Comparison of ENCODE assay signal across 9 mouse cellular contexts in genomic region chr13:59704562-59704961, GRCm38 (mm10). TPM values are rescaled to one million over a fixed set of nuclear protein-coding genes. Genes with fewer than 3 reads are reported as not detected.
DNase-seq lines count a peak whose midpoint lies in the region; ATAC-seq lines count a peak whose summit lies in the region.
"Had no signal": no experiment of that assay in that cellular context is flagged by ENCODE, and none has a peak within 500 bp of the region (broad histone marks: within the 10 kb centered on the region; RNA-seq: fewer than 3 reads in every experiment).

No protein-coding gene starts in this region.

- no peak overlapping the region for H3K27ac ChIP-seq in kidney, embryonic 14.5 days (ENCODE audit: low read depth, low read length)
- no peak overlapping the region for H3K27ac ChIP-seq in forebrain, embryonic 16.5 days (ENCODE audit: low read length)

- no peaks in the 10 kb centered on the region for H3K36me3 ChIP-seq in kidney, embryonic 14.5 days (ENCODE audit: control insufficient read depth, insufficient read depth, low read length)
- H3K36me3 ChIP-seq in forebrain, embryonic 16.5 days (ENCODE audit: control insufficient read depth, insufficient read depth): no peaks in the 10 kb centered on the region
- H3K36me3 ChIP-seq in splenic B cell, adult 2 months (ENCODE audit: control insufficient read depth, insufficient read depth, low read length, poor library complexity, severe bottlenecking): no peaks in the 10 kb centered on the region

- intact Hi-C loops in gastrocnemius, postnatal 36 days (cut with DNase I): no loop called here

- H3K4me1 ChIP-seq in kidney, embryonic 14.5 days (ENCODE audit: control insufficient read depth, insufficient read depth, low read length): no peaks in the 10 kb centered on the region
- no peaks in the 10 kb centered on the region; the same call in 1 of the 2 replicates for H3K4me1 ChIP-seq in forebrain, embryonic 16.5 days (replicated peaks; ENCODE audit: control insufficient read depth, insufficient read depth, low read length)

- ATAC-seq in kidney, embryonic 14.5 days (ENCODE audit: low FRiP score, low TSS enrichment): no peak
- peak; percentile 59; the same call in 1 of the 2 replicates for ATAC-seq in forebrain, embryonic 16.5 days

- H3K4me2 ChIP-seq in kidney, embryonic 14.5 days (replicated peaks; ENCODE audit: low read depth, low read length): no peak overlapping the region
- H3K4me2 ChIP-seq in forebrain, embryonic 16.5 days (ENCODE audit: low read length): no peak overlapping the region

- no peaks in the 10 kb centered on the region; the same call in 1 of the 2 replicates for H3K27me3 ChIP-seq in kidney, embryonic 14.5 days (ENCODE audit: control insufficient read depth, insufficient read depth, low read length)
- H3K27me3 ChIP-seq in forebrain, embryonic 16.5 days (replicated peaks; ENCODE audit: control insufficient read depth, insufficient read depth, low read length): no peaks in the 10 kb centered on the region
- H3K27me3 ChIP-seq in splenic B cell, adult 2 months (ENCODE audit: control insufficient read depth, insufficient read depth, low read length, poor library complexity, severe bottlenecking): no peaks in the 10 kb centered on the region

- H3K9ac ChIP-seq in kidney, embryonic 14.5 days (ENCODE audit: low read depth, low read length): no peak overlapping the region
- H3K9ac ChIP-seq in forebrain, embryonic 16.5 days (replicated peaks; ENCODE audit: low read depth, low read length): no peak overlapping the region

- WGBS in kidney, embryonic 14.5 days: 52% methylated on average over 12 of the region's 12 CpGs
- 59% methylated on average over 12 of the region's 12 CpGs for WGBS in forebrain, embryonic 16.5 days

- peak; percentile 40 for DNase-seq in kidney, adult 11 months
- peak; percentile 62 for DNase-seq in T-cell, adult 2 months (ENCODE audit: low spot score)
- DNase-seq in layer of hippocampus, postnatal 14 days (ENCODE audit: low spot score in 2 of 2): peak; percentile 26 to 28
- DNase-seq in splenic B cell, adult 2 months (ENCODE audit: low read depth, low spot score): peak; percentile 25
- DNase-seq in gastrocnemius, postnatal 36 days: no peak
- no peak for DNase-seq in testis, postnatal 10 days (ENCODE audit: low spot score)

- no peak overlapping the region for H3K4me3 ChIP-seq in kidney, embryonic 14.5 days (ENCODE audit: low read length)
- no peak overlapping the region for H3K4me3 ChIP-seq in forebrain, embryonic 16.5 days (replicated peaks; ENCODE audit: low read length)

- no peaks in the 10 kb centered on the region for H3K9me3 ChIP-seq in kidney, embryonic 14.5 days (ENCODE audit: control insufficient read depth, low read length)
- no peaks in the 10 kb centered on the region for H3K9me3 ChIP-seq in forebrain, embryonic 16.5 days (ENCODE audit: control insufficient read depth, low read length)

RNA-seq across cellular contexts. Expression of gene Spata31d1a, which starts 5.6 kb away (rescaled TPM):
- 0.43 TPM in 1 of 2 replicates, not detected in the other for polyA plus RNA-seq in kidney, embryonic 14.5 days (2014; fragmentation: Nextera tagmentation; extraction: Ambion mirVana)
- 0.20 TPM in 1 of 2 replicates, not detected in the other for polyA plus RNA-seq in forebrain, embryonic 16.5 days (2015; fragmentation: Nextera tagmentation; extraction: Ambion mirVana)
- under 1 TPM; 0.12 to 0.26 TPM for total RNA-seq in layer of hippocampus, postnatal 14 days (2021)
- total RNA-seq in gastrocnemius, postnatal 36 days (2021): not detected
- polyA plus RNA-seq: small intestine, adult 2 months had no signal

RNA-seq across cellular contexts. Expression of gene Spata31d1b, which starts 7.5 kb away (rescaled TPM):
- polyA plus RNA-seq in kidney, embryonic 14.5 days (2014; fragmentation: Nextera tagmentation; extraction: Ambion mirVana): not detected in 2 replicates
- not detected in 2 replicates for polyA plus RNA-seq in forebrain, embryonic 16.5 days (2015; fragmentation: Nextera tagmentation; extraction: Ambion mirVana)
- total RNA-seq in layer of hippocampus, postnatal 14 days (2021): under 1 TPM in 1 of 2 experiments, not detected in 1; 0.18 TPM
- total RNA-seq in gastrocnemius, postnatal 36 days (2021): not detected
- polyA plus RNA-seq: small intestine, adult 2 months had no signal

RNA-seq across cellular contexts. Expression of gene 4921517D22Rik, which starts 10.7 kb away (rescaled TPM):
- not detected in 2 replicates for polyA plus RNA-seq in kidney, embryonic 14.5 days (2014; fragmentation: Nextera tagmentation; extraction: Ambion mirVana)
- not detected in 2 replicates for polyA plus RNA-seq in forebrain, embryonic 16.5 days (2015; fragmentation: Nextera tagmentation; extraction: Ambion mirVana)
- not detected for total RNA-seq in layer of hippocampus, postnatal 14 days (2021)
- total RNA-seq in gastrocnemius, postnatal 36 days (2021): not detected
- polyA plus RNA-seq: small intestine, adult 2 months had no signal

RNA-seq across cellular contexts. Expression of gene Spata31d1d, which starts 27.0 kb away (rescaled TPM):
- not detected in 2 replicates for polyA plus RNA-seq in kidney, embryonic 14.5 days (2014; fragmentation: Nextera tagmentation; extraction: Ambion mirVana)
- polyA plus RNA-seq in forebrain, embryonic 16.5 days (2015; fragmentation: Nextera tagmentation; extraction: Ambion mirVana): not detected in 2 replicates
- total RNA-seq in layer of hippocampus, postnatal 14 days (2021): not detected
- total RNA-seq in gastrocnemius, postnatal 36 days (2021): not detected
- polyA plus RNA-seq: small intestine, adult 2 months had no signal

RNA-seq across cellular contexts. Expression of gene Golm1, which starts 29.0 kb away (rescaled TPM):
- polyA plus RNA-seq in kidney, embryonic 14.5 days (2014; fragmentation: Nextera tagmentation; extraction: Ambion mirVana): 27.9 and 41.9 TPM in 2 replicates
- 40.9 and 49.6 TPM in 2 replicates for polyA plus RNA-seq in forebrain, embryonic 16.5 days (2015; fragmentation: Nextera tagmentation; extraction: Ambion mirVana)
- 10 to 100 TPM; 57.0 to 59.4 TPM for total RNA-seq in layer of hippocampus, postnatal 14 days (2021)
- 1 to 10 TPM; 5.9 to 6.8 TPM for total RNA-seq in gastrocnemius, postnatal 36 days (2021)

Comparison
In these comparisons a context has a peak if more than half of its experiments do, and no peak if none do; other contexts are left out.
1. DNase-seq: peak in kidney, adult 11 months (single experiment), T-cell, adult 2 months (single experiment), layer of hippocampus, postnatal 14 days (2 of 2) and splenic B cell, adult 2 months (single experiment); none in gastrocnemius, postnatal 36 days (0 of 2) and testis, postnatal 10 days (single experiment).